Mouse (Mus musculus) embryo, embryonic 9.5 days (tissue): ENCODE results near the gene Oxnad1.

Experiments
- DNase-seq: peaks from one replicate; pipeline ENCODE4 v3.0.0-alpha.2; 2017; ENCODE audit errors: extremely low spot score

The Oxnad1 gene

DNA sequence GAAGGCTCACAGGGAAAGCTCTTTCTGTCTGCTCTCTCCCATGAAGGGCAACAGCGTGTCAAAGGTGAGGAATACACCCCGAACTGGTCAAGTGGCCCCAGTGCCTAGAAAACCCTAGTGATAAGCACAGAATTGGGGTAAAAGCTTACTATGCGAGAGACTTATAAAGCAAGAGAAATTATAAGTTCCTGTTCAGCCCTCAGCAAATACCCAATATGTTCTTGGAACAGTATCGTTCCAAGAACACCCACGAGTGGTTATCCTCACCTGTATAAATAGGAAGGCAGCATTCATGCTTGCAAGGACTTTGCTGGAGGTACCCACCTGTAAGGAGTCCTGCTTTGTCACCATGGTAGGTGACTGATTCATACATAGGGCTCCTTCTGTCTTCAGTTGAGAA lies 56.5 kb downstream of the Oxnad1 start, which contains the start of gene Msmb:
Msmb (plus strand) TSS at position 301 of the 400 bp plus-strand sequence.
- no peak for DNase-seq

DNA sequence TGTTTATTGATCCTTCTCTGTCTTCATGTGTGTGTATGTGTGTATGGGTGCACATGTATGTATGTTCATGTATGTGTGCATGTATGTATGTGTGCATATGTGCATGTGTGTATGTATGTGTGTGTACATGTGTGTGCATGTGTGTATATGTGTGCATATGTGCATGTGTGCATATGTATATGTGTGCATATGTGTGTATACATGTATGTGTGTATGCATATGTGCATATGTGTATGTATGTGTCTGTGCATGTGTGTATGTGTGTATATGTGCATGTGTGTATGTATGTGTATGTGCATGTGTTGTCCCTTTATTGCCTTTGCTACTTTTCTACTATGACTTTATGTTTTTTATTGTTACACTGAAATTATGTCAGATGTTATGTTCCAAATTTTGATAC lies 59.6 kb downstream of the Oxnad1 start:
- no peak for DNase-seq

GRCm38 (mm10) chr14:32145401-32145800 lies 60.2 kb downstream of the Oxnad1 start:
- DNase-seq = no peak

DNA sequence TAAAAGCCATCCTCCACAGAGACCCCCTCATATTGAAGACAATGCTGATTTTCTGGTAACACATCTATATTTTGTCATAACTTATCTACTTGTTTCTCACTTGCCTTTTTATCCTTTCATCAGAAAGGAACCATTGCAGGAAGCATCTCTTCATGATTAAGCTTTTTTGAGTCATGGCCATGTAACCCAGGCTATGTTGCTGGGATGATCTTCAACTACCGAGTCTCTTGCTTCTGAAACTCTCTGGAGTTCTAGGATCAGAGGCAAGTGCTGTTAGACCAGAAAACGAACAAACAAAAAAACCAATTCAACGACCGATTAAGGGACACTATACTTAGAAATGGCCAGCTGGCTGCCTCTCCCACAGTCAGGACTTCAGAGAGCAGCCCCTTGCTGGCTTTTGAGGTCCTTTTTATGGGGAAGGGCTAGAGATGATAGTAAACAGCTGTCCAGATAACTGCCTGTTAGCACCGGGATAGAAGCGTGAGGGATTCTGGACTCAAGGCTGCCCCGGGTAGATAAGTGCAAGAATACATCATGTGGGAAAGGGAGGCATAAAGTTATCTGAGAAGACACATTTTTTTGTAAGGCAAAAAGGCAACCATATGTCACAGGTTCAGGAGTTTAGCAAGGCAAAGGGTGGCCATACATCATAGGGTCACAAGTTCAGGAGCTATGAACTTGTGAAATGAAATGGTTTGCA lies 60.8 kb downstream of the Oxnad1 start:
- DNase-seq = no peak

GRCm38 (mm10) chr14:32146578-32146977 lies 61.4 kb downstream of the Oxnad1 start:
- DNase-seq = no peak

DNA sequence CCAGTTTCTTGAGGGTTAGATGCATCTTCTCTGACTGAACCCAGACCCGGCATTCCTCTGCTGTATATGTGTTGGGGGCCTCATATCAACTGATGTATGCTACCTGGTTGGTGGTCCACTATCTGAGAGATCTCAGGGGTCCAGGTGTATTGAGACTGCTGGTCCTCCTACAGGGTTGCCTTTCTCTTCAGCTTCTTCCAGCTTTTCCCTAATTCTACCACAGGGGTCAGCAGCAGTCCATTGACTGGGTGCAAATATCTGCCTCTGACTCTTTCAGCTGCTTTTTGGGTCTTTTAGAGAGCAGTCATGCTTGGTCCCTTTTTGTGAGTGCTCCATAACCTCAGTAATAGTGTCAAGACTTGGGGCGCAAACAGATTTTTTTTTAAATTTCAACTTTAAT lies 65.7 kb downstream of the Oxnad1 start:
- DNase-seq = no peak

DNA sequence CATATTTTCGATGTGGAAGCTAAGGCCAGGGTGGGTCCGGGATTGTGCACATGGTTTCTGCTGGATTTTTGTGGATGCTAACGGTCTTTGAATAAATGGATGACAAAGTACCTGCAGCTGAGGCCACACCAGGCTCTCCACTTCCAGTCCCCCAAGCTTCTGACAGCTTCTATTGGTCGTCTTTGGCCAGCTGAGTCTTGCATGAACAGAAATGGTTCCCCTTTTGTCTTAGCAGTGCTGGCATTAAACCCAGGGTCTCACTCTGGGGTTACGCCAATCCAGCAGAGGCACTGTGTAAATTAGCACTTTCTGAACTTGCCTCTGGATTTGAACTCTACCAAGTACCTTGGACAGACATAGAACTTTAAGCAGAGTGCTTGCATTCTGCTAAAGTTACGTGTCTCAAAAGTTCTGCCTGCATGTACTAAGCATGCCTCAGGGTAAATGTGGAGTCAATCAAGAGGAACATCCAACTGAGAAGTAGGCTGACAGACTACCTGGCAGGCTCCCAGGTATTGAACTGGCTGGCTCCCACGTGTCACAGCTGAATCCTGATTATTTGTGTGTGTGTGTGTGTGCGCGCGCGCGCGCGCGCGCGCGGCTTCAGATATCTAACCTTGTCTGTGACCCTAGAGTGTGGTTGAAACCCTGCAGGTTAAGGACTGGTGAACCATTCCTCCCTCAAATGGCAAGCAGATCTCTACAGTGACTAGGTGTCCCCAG lies 67.2 kb downstream of the Oxnad1 start:
- no peak for DNase-seq
